Mouse (Mus musculus) C2C12 (cell line): ENCODE measurements around the gene Il20rb.

Experiments
- CEBPB ChIP-seq: IDR thresholded peaks from one replicate; pipeline ENCODE4 v1.6.1; 2011; ENCODE audit warnings: low read depth, mild to moderate bottlenecking, control low read depth, moderate library complexity
- CTCF ChIP-seq: IDR thresholded peaks from one replicate; pipeline ENCODE4 v1.5.1; 2011; ENCODE audit not compliant: control insufficient read depth, insufficient read depth, insufficient read length
- FOSL1 ChIP-seq: IDR thresholded peaks from one replicate; pipeline ENCODE4 v1.8.0; 2011; ENCODE audit warnings: mild to moderate bottlenecking, low read length; ENCODE audit not compliant: poor library complexity, insufficient read depth, severe bottlenecking
- MAX ChIP-seq: IDR thresholded peaks from one replicate; pipeline ENCODE4 v1.6.1; 2011; ENCODE audit warnings: mild to moderate bottlenecking, control low read depth
- MYOD1 ChIP-seq: IDR thresholded peaks from one replicate; pipeline ENCODE4 v1.6.1; 2011; ENCODE audit warnings: low read depth; ENCODE audit not compliant: control insufficient read depth, insufficient read length
- MYOG ChIP-seq: IDR thresholded peaks from one replicate; pipeline ENCODE4 v1.6.1; 2011; ENCODE audit not compliant: control insufficient read depth, insufficient read length; ENCODE audit errors: extremely low read depth
- USF1 ChIP-seq: IDR thresholded peaks from one replicate; pipeline ENCODE4 v1.6.1; 2011; ENCODE audit warnings: low read depth, mild to moderate bottlenecking, control low read depth, moderate library complexity

GRCm38 (mm10) chr9:100507581-100507980 is 21.0 kb upstream of the Il20rb start:
- TF ChIP-seq CTCF = no peak
- no peak for TF ChIP-seq MYOG
- TF ChIP-seq MAX = no peak
- no peak for TF ChIP-seq USF1
- TF ChIP-seq MYOD1 = no peak
- TF ChIP-seq CEBPB = no peak
- TF ChIP-seq FOSL1 = no peak
